Mouse (Mus musculus): ENCODE measurements around the gene Ptpn3.

- TF ChIP-seq ZC3H11A (IDR thresholded peaks at IDR 0.05; ENCODE audit: borderline replicate concordance, low read depth, low read length), result 0 out of 2 replicates have a peak, but pooled peaks have one; percentile 35
- TF ChIP-seq CHD2 (IDR thresholded peaks at IDR 0.05; ENCODE audit: low read depth, low read length), result no peak
Measured at GRCm38 (mm10) chr4:57181538-57181937, 120.1 kb downstream of the Ptpn3 start.
